Mouse (Mus musculus) testis, adult 2 months (tissue): ENCODE measurements around the gene Prdm2.

ENCODE experiments used
- CTCF ChIP-seq: fragments of 200-500 bp; IDR thresholded peaks from 2 replicates; pipeline ENCODE4 v1.5.1; 2012; ENCODE audit warnings: low read depth, mild to moderate bottlenecking, inconsistent platforms, low read length, moderate library complexity; ENCODE audit not compliant: control insufficient read depth, insufficient read depth, insufficient replicate concordance
- POLR2A ChIP-seq: fragments of 200-500 bp; IDR thresholded peaks from 2 replicates; pipeline ENCODE4 v1.6.1; 2012; ENCODE audit warnings: low read depth, mild to moderate bottlenecking, inconsistent platforms, low read length, moderate library complexity; ENCODE audit not compliant: control insufficient read depth

GRCm38 (mm10) chr4:143193164-143193563, 19.6 kb downstream of the Prdm2 start:
- TF ChIP-seq CTCF, result no peak
- no peak for TF ChIP-seq POLR2A
